Mouse (Mus musculus) neural tube, embryonic 15.5 days (tissue): ENCODE data around the gene Lrp10. TPM values are rescaled to one million over a fixed set of nuclear protein-coding genes. Genes with fewer than 3 reads are reported as not detected.

ENCODE experiments used
- ATAC-seq: fragments of 200-750 bp; cut with Nextera tagmentation; 2 replicates; pipeline ENCODE4 v1.8.0; 2017; ENCODE audit warnings: mild to moderate bottlenecking, moderate TSS enrichment, moderate library complexity; ENCODE audit not compliant: low FRiP score
- H3K27ac ChIP-seq: fragments of 300-500 bp; sonication (generic); replicated peaks from 2 replicates; pipeline ENCODE4 v1.5.1; 2015; ENCODE audit warnings: mild to moderate bottlenecking, inconsistent platforms
- H3K27me3 ChIP-seq: fragments of 300-500 bp; sonication (generic); replicated peaks from 2 replicates; pipeline ENCODE4 v1.6.1; 2015; ENCODE audit warnings: inconsistent platforms
- H3K36me3 ChIP-seq: fragments of 300-500 bp; sonication (generic); 2 replicates; pipeline ENCODE4 v1.6.1; 2015; ENCODE audit warnings: inconsistent platforms
- H3K4me1 ChIP-seq: fragments of 300-500 bp; sonication (generic); 2 replicates; pipeline ENCODE4 v1.6.1; 2015; ENCODE audit warnings: inconsistent platforms
- H3K4me2 ChIP-seq: fragments of 300-500 bp; sonication (generic); 2 replicates; pipeline ENCODE4 v1.6.1; 2015; ENCODE audit warnings: inconsistent platforms, mild to moderate bottlenecking, moderate library complexity
- H3K4me3 ChIP-seq: fragments of 300-500 bp; sonication (generic); replicated peaks from 2 replicates; pipeline ENCODE4 v1.5.1; 2015; ENCODE audit warnings: mild to moderate bottlenecking, inconsistent platforms
- H3K9ac ChIP-seq: fragments of 300-500 bp; sonication (generic); replicated peaks from 2 replicates; pipeline ENCODE4 v1.6.1; 2015; ENCODE audit warnings: mild to moderate bottlenecking, inconsistent platforms
- H3K9me3 ChIP-seq: fragments of 300-500 bp; sonication (generic); replicated peaks from 2 replicates; pipeline ENCODE4 v1.6.1; 2016; ENCODE audit warnings: inconsistent platforms
- WGBS: fragments of 180-500 bp; shearing (Covaris S2); methylation state at CpG from one replicate; pipeline ENCODE4 v1.1.7; 2015; ENCODE audit warnings: mixed read lengths; 5-methylcytosine and 5-hydroxymethylcytosine counted together
- polyA plus RNA-seq: library from polyadenylated mRNA; unstranded; fragments of >200 nt; fragmentation: Nextera tagmentation; extraction: Ambion mirVana; gene quantifications from 2 replicates; pipeline ENCODE4 v1.2.1, GENCODE M21; 2015

Gene Lrp10
- polyA plus RNA-seq, 1 experiment from 2014 or later = 31.8 TPM

DNA sequence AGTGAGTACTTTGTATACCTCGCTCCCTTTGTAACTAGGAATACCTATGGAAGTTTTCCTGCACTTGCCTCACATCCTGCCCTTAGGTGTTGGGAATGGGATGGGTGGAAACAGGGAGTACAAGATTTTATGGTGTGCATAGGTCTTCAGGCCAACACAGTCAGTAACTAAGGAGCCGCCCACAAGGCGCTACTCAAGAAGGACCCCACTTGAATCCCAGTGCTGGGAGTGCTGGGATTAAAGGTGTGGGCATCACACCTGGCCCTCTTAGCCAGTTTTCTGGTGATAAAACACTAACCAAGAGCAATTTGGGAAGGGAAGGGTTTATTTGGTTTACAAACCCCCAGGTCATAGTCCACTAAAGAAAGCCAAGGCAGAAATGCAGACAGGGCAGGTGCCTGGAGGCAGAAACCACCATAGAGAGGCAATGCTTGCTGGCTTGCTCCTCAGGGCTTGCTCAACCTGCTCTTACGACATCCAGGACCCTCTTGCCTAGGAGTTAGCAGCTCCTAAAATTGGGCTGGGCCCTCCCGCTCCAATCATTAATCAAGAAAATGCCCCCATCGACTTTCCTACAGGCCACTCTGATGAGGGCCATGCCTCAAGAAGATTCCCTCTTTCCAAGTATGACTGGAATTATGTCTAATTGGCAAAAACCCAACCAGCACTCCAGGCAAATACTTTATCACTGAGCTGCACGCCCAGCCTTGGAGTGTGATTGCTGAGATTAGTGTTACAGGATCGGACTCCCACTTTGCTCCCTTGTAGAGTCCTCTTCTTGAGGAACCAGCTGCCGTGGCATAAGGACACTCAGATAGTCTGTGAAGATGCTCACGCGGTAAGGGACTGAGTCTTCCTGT is 9.0 kb upstream of the Lrp10 start:
- Histone ChIP-seq H3K27me3 (no peaks in the 10 kb centered on the region), H3K4me1 (no peaks in the 10 kb centered on the region), H3K4me2 (no peak overlapping the region), H3K4me3 (no peak overlapping the region), H3K9ac (no peak overlapping the region), H3K9me3 (no peaks in the 10 kb centered on the region), H3K27ac (no peak overlapping the region), H3K36me3 (no peaks in the 10 kb centered on the region)
- ATAC-seq = no peak
- WGBS = 82% methylated on average over 11 of the region's 11 CpGs

GRCm38 (mm10) chr14:54457907-54458569 is 5.9 kb upstream of the Lrp10 start:
- Histone ChIP-seq H3K27me3 (no peaks in the 10 kb centered on the region), H3K4me3 (no peak overlapping the region), H3K4me2 (no peak overlapping the region), H3K27ac (no peak overlapping the region), H3K9ac (no peak overlapping the region), H3K9me3 (no peaks in the 10 kb centered on the region), H3K4me1 (no peaks in the 10 kb centered on the region), H3K36me3 (no peaks in the 10 kb centered on the region)
- WGBS = 89% methylated on average over 14 of the region's 14 CpGs
- ATAC-seq = no peak

- peaks cover 13% of the 10 kb centered on the region for H3K4me1 ChIP-seq
- H3K27ac ChIP-seq = no peak overlapping the region
- ATAC-seq = no peak
- no peak overlapping the region for H3K9ac ChIP-seq
- no peaks in the 10 kb centered on the region for H3K36me3 ChIP-seq
- no peaks in the 10 kb centered on the region for H3K9me3 ChIP-seq
- no peak overlapping the region for H3K4me2 ChIP-seq
- H3K4me3 ChIP-seq = no peak overlapping the region
- no peaks in the 10 kb centered on the region for H3K27me3 ChIP-seq
- 88% methylated on average over 4 of the region's 4 CpGs for WGBS
Observed at GRCm38 (mm10) chr14:54462146-54462545, 1.8 kb upstream of the Lrp10 start.

DNA sequence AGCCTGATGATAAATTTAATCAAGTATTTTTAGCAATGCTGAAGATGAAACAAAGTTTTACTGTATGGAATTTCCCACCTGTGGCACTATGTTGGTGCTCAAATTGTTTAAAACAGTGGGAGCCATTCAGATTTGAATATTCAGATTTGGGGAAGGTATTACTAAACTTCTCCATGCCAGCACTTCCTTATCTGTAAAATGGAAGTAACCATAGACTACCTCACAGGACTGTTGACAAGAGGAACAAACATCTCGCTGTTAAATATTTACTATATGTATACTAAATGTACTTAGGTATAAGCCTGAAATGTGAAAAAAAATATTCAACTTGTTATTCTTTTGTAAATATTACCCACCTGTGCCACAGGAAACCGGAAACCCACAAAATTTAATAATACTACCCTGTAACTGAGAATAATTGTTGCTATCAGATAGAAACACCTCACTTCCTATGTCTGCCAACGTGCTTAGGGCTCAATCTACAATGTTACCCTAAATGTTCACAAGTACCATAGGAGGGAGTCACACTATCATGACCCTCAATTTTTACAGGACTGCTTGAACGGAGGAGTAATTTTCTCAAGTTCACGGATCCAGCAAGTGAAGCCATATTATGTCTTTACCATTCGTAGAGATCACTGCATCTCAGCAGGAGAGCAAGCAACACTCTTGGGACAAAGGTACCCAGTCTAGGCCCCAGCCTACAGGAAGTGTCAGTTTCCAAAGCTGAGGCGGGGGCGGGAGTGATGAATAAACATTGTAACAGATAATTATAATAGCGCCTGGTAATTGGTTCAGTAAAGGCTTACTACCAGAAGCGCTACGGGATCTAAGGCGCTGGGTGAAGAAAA is 604 bp upstream of the Lrp10 start:
- peak; percentile 39; the same call in 1 of the 2 replicates for ATAC-seq
- Histone ChIP-seq H3K9ac (peak overlapping the region; percentile 78), H3K9me3 (no peaks in the 10 kb centered on the region), H3K27me3 (no peaks in the 10 kb centered on the region), H3K4me1 (peaks cover 16% of the 10 kb centered on the region), H3K4me3 (peak overlapping the region; percentile 79), H3K36me3 (peaks cover 7% of the 10 kb centered on the region; the same call in 1 of the 2 replicates), H3K27ac (peak overlapping the region; percentile 75), H3K4me2 (peak overlapping the region; percentile 89)
- WGBS = 16% methylated on average over 12 of the region's 12 CpGs

DNA sequence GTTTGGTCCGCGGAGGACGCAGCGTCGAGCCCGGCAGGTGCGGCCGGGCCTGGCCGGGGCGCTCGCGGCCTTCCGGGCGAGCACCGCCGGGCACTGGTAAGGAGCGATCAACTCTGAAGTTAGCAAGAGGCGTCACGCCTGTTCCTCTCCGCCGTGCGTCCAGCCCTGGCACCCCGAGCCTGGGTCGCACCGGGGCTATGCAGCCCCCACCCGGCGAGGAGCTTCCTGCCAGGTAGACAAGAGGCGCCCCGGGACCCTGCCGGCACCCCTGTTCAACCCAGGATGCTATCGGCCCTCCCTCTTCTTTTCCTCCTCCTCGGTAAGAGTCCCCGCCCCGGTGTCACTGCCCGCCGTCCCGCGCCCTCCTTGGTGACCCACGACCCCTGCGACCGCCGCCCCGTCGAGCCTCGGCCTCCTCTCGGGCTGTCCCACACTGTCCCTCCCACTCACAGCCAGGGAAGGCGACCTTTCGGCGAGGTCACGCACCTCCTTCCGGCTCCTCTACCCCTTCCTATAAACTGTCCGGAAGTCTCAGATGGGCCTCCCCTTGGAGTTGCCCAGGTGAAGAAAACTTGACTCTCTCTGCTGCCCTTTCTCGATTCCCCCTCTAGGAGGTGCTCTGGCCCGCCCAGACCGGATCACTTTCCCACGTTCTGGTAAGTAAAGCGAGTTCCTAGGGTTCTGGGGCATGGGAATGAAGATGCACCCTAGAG is 512 bp downstream of the Lrp10 start:
- 1% methylated on average over 39 of the region's 57 CpGs for WGBS
- Histone ChIP-seq H3K27me3 (no peaks in the 10 kb centered on the region), H3K9ac (peak overlapping the region; percentile 78), H3K9me3 (no peaks in the 10 kb centered on the region), H3K4me1 (peaks cover 16% of the 10 kb centered on the region), H3K27ac (peak overlapping the region; percentile 75), H3K4me3 (peak overlapping the region; percentile 79), H3K4me2 (peak overlapping the region; percentile 89), H3K36me3 (peaks cover 14% of the 10 kb centered on the region)
- peak; percentile 70 for ATAC-seq

DNA sequence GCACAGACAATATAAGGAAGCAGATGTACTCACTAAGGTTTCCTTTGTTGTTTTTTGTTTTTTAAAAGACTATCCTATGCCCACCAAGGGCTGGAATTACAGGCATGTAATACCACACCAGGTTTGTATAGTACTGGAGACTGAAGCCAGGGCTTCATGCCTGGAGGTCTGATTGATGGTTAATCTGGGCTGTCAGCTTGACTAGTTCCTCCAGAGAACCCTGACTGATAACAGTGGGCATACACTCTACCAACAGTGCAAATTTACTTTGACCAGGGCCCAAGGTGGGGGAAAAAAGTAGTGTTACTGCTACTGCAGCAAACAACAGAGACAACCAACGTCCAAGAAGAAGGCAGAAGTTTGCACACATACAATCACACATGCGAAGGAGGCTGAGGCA is 7.5 kb downstream of the Lrp10 start:
- H3K4me2 ChIP-seq = no peak overlapping the region
- H3K9ac ChIP-seq = no peak overlapping the region
- no peaks in the 10 kb centered on the region for H3K27me3 ChIP-seq
- H3K36me3 ChIP-seq = peaks cover 24% of the 10 kb centered on the region
- H3K4me3 ChIP-seq = no peak overlapping the region
- H3K27ac ChIP-seq = no peak overlapping the region
- H3K4me1 ChIP-seq = peaks cover 22% of the 10 kb centered on the region
- ATAC-seq = no peak
- whole genome bisulfite sequencing = 92% methylated on average over 2 of the region's 2 CpGs
- H3K9me3 ChIP-seq = no peaks in the 10 kb centered on the region

- no peak for ATAC-seq
- H3K4me2 ChIP-seq = no peak overlapping the region
- H3K9ac ChIP-seq = no peak overlapping the region
- H3K36me3 ChIP-seq = peaks cover 23% of the 10 kb centered on the region
- WGBS = 59% methylated on average over 5 of the region's 5 CpGs
- no peaks in the 10 kb centered on the region; the same call in 1 of the 2 replicates for H3K27me3 ChIP-seq
- H3K27ac ChIP-seq = peak overlapping the region; percentile 48; the same call in 1 of the 2 replicates
- no peaks in the 10 kb centered on the region for H3K9me3 ChIP-seq
- H3K4me3 ChIP-seq = no peak overlapping the region
- H3K4me1 ChIP-seq = peaks cover 32% of the 10 kb centered on the region
Observed at GRCm38 (mm10) chr14:54472671-54473070, 8.7 kb downstream of the Lrp10 start.

DNA sequence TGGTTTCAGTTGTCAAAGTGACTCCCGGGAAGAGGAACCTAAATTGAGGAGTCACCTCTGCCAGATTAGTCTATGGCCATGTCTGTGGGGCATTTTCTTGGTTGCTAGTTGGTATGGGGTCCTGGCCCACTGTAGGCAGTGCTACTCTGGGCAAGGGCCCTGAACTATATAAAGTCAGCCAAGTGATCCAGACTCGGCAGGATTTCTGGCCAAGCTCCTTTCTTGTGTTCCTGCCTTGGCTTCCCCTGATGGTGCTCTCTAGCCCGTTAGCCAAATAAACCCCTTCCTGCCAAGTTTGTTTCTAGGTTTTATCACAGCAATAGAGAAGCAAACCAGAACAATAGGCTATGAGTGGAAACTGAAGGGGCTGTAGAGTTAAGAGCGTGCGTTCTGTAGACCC is 10.8 kb downstream of the Lrp10 start:
- H3K4me1 ChIP-seq = peaks cover 49% of the 10 kb centered on the region
- WGBS = 65% methylated on average over 5 of the region's 5 CpGs

GRCm38 (mm10) chr14:54475941-54476844 is 12.3 kb downstream of the Lrp10 start, which contains the start of gene Rem2:
Gene Rem2 (plus strand): TSS chr14:54476100.
- H3K4me3 ChIP-seq = peak within 1 kb of the TSS; percentile 65
- peak within 1 kb of the TSS; percentile 78 for H3K27ac ChIP-seq
- under 1% methylated on average over 23 of the region's 23 CpGs for WGBS
- H3K4me2 ChIP-seq = peak within 1 kb of the TSS; percentile 70
- no peaks in the 10 kb centered on the region for H3K9me3 ChIP-seq
- peak within 1 kb of the TSS; percentile 62 for H3K9ac ChIP-seq
- peak; percentile 91 for ATAC-seq
- peaks cover 19% of the 10 kb centered on the region; the same call in 1 of the 2 replicates for H3K27me3 ChIP-seq
- H3K36me3 ChIP-seq = no peaks in the 10 kb centered on the region
- peaks cover 51% of the 10 kb centered on the region for H3K4me1 ChIP-seq

More for the DNA sequence above, 10.8 kb downstream of the Lrp10 start:
- H3K36me3 ChIP-seq = peaks cover 7% of the 10 kb centered on the region
- ATAC-seq = no peak
- no peak overlapping the region for H3K4me3 ChIP-seq
- H3K27ac ChIP-seq = no peak overlapping the region
- H3K9ac ChIP-seq = no peak overlapping the region
- peaks cover 14% of the 10 kb centered on the region; the same call in 1 of the 2 replicates for H3K27me3 ChIP-seq
- no peaks in the 10 kb centered on the region for H3K9me3 ChIP-seq
- H3K4me2 ChIP-seq = no peak overlapping the region
